Comparison of ENCODE assay signal across 7 mouse cellular contexts in genomic region chr2:164770279-164770678, GRCm38 (mm10). TPM values are rescaled to one million over a fixed set of nuclear protein-coding genes. Genes with fewer than 3 reads are reported as not detected.
DNase-seq lines count a peak whose midpoint lies in the region; ATAC-seq and TF ChIP-seq lines count a peak whose summit lies in the region.

No protein-coding gene starts in this region.

- peaks cover 10% of the 10 kb centered on the region for H3K4me1 ChIP-seq in testis, adult 2 months (ENCODE audit: control insufficient read depth, insufficient read depth, low read length)
- peaks cover 28% of the 10 kb centered on the region for H3K4me1 ChIP-seq in forebrain, embryonic 10.5 days
- H3K4me1 ChIP-seq in liver, embryonic 11.5 days (replicated peaks; ENCODE audit: control insufficient read depth, insufficient read depth, low read length): peaks cover 27% of the 10 kb centered on the region

- H3K4me3 ChIP-seq in testis, adult 2 months (ENCODE audit: control insufficient read depth, low read depth, low read length): peak overlapping the region; percentile 92
- H3K4me3 ChIP-seq in forebrain, embryonic 10.5 days: peak overlapping the region; percentile 99
- H3K4me3 ChIP-seq in liver, embryonic 11.5 days (ENCODE audit: low read depth, low read length): peak overlapping the region; percentile 92

- H3K36me3 ChIP-seq in testis, adult 2 months (ENCODE audit: control insufficient read depth, insufficient read depth, low read length): peaks cover 9% of the 10 kb centered on the region
- peaks cover 68% of the 10 kb centered on the region for H3K36me3 ChIP-seq in forebrain, embryonic 10.5 days (replicated peaks)
- H3K36me3 ChIP-seq in liver, embryonic 11.5 days (ENCODE audit: control insufficient read depth, insufficient read depth, low read length): peaks cover 29% of the 10 kb centered on the region

- H3K27me3 ChIP-seq in testis, adult 2 months (ENCODE audit: control insufficient read depth, insufficient read depth, low read length): no peaks in the 10 kb centered on the region
- H3K27me3 ChIP-seq in forebrain, embryonic 10.5 days (ENCODE audit: poor library complexity, severe bottlenecking): no peaks in the 10 kb centered on the region
- no peaks in the 10 kb centered on the region for H3K27me3 ChIP-seq in liver, embryonic 11.5 days (replicated peaks; ENCODE audit: control insufficient read depth, insufficient read depth, low read length)

- peak overlapping the region; percentile 92 for H3K9ac ChIP-seq in liver, embryonic 11.5 days (ENCODE audit: low read depth, low read length)

- peak overlapping the region; percentile 98 for H3K4me2 ChIP-seq in liver, embryonic 11.5 days

- ATAC-seq in liver, embryonic 11.5 days (replicated peaks; ENCODE audit: low FRiP score): no peak

- H3K27ac ChIP-seq in testis, adult 2 months (ENCODE audit: control insufficient read depth, insufficient read depth, low read depth, low read length): peak overlapping the region; percentile 74; the same call in 1 of the 2 replicates
- H3K27ac ChIP-seq in forebrain, embryonic 10.5 days: peak overlapping the region; percentile 98
- peak overlapping the region; percentile 67 for H3K27ac ChIP-seq in liver, embryonic 11.5 days (ENCODE audit: low read depth, low read length)

- TF ChIP-seq POLR2A in testis, adult 2 months (IDR thresholded peaks at IDR 0.05; ENCODE audit: control insufficient read depth, low read depth, low read length): no peak

- TF ChIP-seq CTCF in testis, adult 2 months (IDR thresholded peaks at IDR 0.05; ENCODE audit: control insufficient read depth, insufficient read depth, insufficient replicate concordance, low read depth, low read length): no peak

- WGBS in forebrain, embryonic 10.5 days: 7% methylated on average over 15 of the region's 15 CpGs
- 2% methylated on average over 15 of the region's 15 CpGs for WGBS in liver, embryonic 11.5 days

- H3K9me3 ChIP-seq in forebrain, embryonic 10.5 days: no peaks in the 10 kb centered on the region
- no peaks in the 10 kb centered on the region for H3K9me3 ChIP-seq in liver, embryonic 11.5 days (ENCODE audit: control insufficient read depth, low read length)

- DNase-seq in testis, postnatal 14 days (ENCODE audit: low spot score): no peak
- DNase-seq in forebrain, embryonic 10.5 days (ENCODE audit: extremely low spot score, low spot score): no peak
- no peak for DNase-seq in liver, embryonic 11.5 days (ENCODE audit: low spot score)
- DNase-seq in yolk sac, embryonic 10.5 days (ENCODE audit: low spot score): peak; percentile 52
- no peak for DNase-seq in layer of hippocampus, adult 11-12 months (ENCODE audit: low spot score)
- no peak for DNase-seq in gastrocnemius, adult 8-10 months (ENCODE audit: low spot score in 2 of 2)

RNA-seq across cellular contexts. Expression of gene Ube2c, which starts 0.6 kb away (rescaled TPM):
- polyA plus RNA-seq in testis, adult 2 months (2012; rRNA removed): 57.7 and 60.0 TPM in 2 replicates
- 638 and 648 TPM in 2 replicates for polyA plus RNA-seq in forebrain, embryonic 10.5 days (2016; fragmentation: Nextera tagmentation; extraction: Ambion mirVana)
- 482 and 522 TPM in 2 replicates for polyA plus RNA-seq in liver, embryonic 11.5 days (2014; fragmentation: Nextera tagmentation; extraction: Ambion mirVana)
- total RNA-seq in gastrocnemius, adult 8-10 months (2022): under 1 TPM in 3 of 4 experiments, not detected in 1; 0.29 to 0.38 (median 0.38) TPM

RNA-seq across cellular contexts. Expression of gene Tnnc2, which starts 9.5 kb away (rescaled TPM):
- polyA plus RNA-seq in testis, adult 2 months (2012; rRNA removed): 0.89 and 5.6 TPM in 2 replicates
- polyA plus RNA-seq in forebrain, embryonic 10.5 days (2016; fragmentation: Nextera tagmentation; extraction: Ambion mirVana): not detected in 2 replicates
- 0.47 and 1.1 TPM in 2 replicates for polyA plus RNA-seq in liver, embryonic 11.5 days (2014; fragmentation: Nextera tagmentation; extraction: Ambion mirVana)
- over 10,000 TPM; 10,643 to 17,408 (median 13,587) TPM for total RNA-seq in gastrocnemius, adult 8-10 months (2022)

RNA-seq across cellular contexts. Expression of gene Snx21, which starts 15.3 kb away (rescaled TPM):
- polyA plus RNA-seq in testis, adult 2 months (2012; rRNA removed): 9.7 and 11.9 TPM in 2 replicates
- 10.4 and 11.0 TPM in 2 replicates for polyA plus RNA-seq in forebrain, embryonic 10.5 days (2016; fragmentation: Nextera tagmentation; extraction: Ambion mirVana)
- polyA plus RNA-seq in liver, embryonic 11.5 days (2014; fragmentation: Nextera tagmentation; extraction: Ambion mirVana): 8.3 and 8.4 TPM in 2 replicates
- total RNA-seq in gastrocnemius, adult 8-10 months (2022): 10 to 100 TPM; 23.5 to 24.8 (median 24.4) TPM

RNA-seq across cellular contexts. Expression of gene Dnttip1, which starts 24.5 kb away (rescaled TPM):
- 32.4 and 43.1 TPM in 2 replicates for polyA plus RNA-seq in testis, adult 2 months (2012; rRNA removed)
- polyA plus RNA-seq in forebrain, embryonic 10.5 days (2016; fragmentation: Nextera tagmentation; extraction: Ambion mirVana): 80.6 and 81.1 TPM in 2 replicates
- polyA plus RNA-seq in liver, embryonic 11.5 days (2014; fragmentation: Nextera tagmentation; extraction: Ambion mirVana): 50.3 and 50.5 TPM in 2 replicates
- total RNA-seq in gastrocnemius, adult 8-10 months (2022): 10 to 100 TPM; 15.6 to 21.0 (median 17.7) TPM

RNA-seq across cellular contexts. Expression of gene Wfdc3, which starts 24.5 kb away (rescaled TPM):
- polyA plus RNA-seq in testis, adult 2 months (2012; rRNA removed): 118 and 120 TPM in 2 replicates
- polyA plus RNA-seq in forebrain, embryonic 10.5 days (2016; fragmentation: Nextera tagmentation; extraction: Ambion mirVana): 0.61 and 1.0 TPM in 2 replicates
- polyA plus RNA-seq in liver, embryonic 11.5 days (2014; fragmentation: Nextera tagmentation; extraction: Ambion mirVana): 0.18 and 0.38 TPM in 2 replicates
- total RNA-seq in gastrocnemius, adult 8-10 months (2022): not detected
